Mouse (Mus musculus) intestine, embryonic 16.5 days (tissue): ENCODE results near the gene Adamts3. TPM values are rescaled to one million over a fixed set of nuclear protein-coding genes. Genes with fewer than 3 reads are reported as not detected.

Experiments
- ATAC-seq: fragments of 200-750 bp; cut with Nextera tagmentation; 2 replicates; pipeline ENCODE4 v1.8.0; 2017; ENCODE audit warnings: moderate TSS enrichment, moderate library complexity
- H3K27ac ChIP-seq: fragments of 300-500 bp; sonication (generic); 2 replicates; pipeline ENCODE4 v1.5.1; 2014; ENCODE audit warnings: mild to moderate bottlenecking, low read length
- H3K27me3 ChIP-seq: fragments of 300-500 bp; sonication (generic); replicated peaks from 2 replicates; pipeline ENCODE4 v1.6.1; 2014; ENCODE audit warnings: low read length, control low read depth, mixed read lengths; ENCODE audit not compliant: control insufficient read depth, insufficient read depth
- H3K36me3 ChIP-seq: fragments of 300-500 bp; sonication (generic); 2 replicates; pipeline ENCODE4 v1.6.1; 2014; ENCODE audit warnings: low read length, control low read depth; ENCODE audit not compliant: control insufficient read depth, insufficient read depth
- H3K4me1 ChIP-seq: fragments of 300-500 bp; sonication (generic); 2 replicates; pipeline ENCODE4 v1.6.1; 2014; ENCODE audit warnings: low read length, control low read depth, mixed read lengths; ENCODE audit not compliant: control insufficient read depth, insufficient read depth
- H3K4me2 ChIP-seq: fragments of 300-500 bp; sonication (generic); 2 replicates; pipeline ENCODE4 v1.6.1; 2014; ENCODE audit warnings: low read depth, low read length, control low read depth
- H3K4me3 ChIP-seq: fragments of 300-500 bp; sonication (generic); 2 replicates; pipeline ENCODE4 v1.5.1; 2014; ENCODE audit warnings: mild to moderate bottlenecking, low read length
- H3K9ac ChIP-seq: fragments of 300-500 bp; sonication (generic); 2 replicates; pipeline ENCODE4 v1.6.1; 2014; ENCODE audit warnings: low read depth, low read length
- H3K9me3 ChIP-seq: fragments of 300-500 bp; sonication (generic); 2 replicates; pipeline ENCODE4 v1.6.1; 2016; ENCODE audit warnings: low read length, control low read depth; ENCODE audit not compliant: control insufficient read depth
- WGBS: fragments of 180-500 bp; shearing (Covaris S2); extraction: QIAGEN DNeasy Blood & Tissue Kit; methylation state at CpG from one replicate; pipeline ENCODE4 v1.1.7; 2014; 5-methylcytosine and 5-hydroxymethylcytosine counted together
- polyA plus RNA-seq: library from polyadenylated mRNA; unstranded; fragments of >200 nt; fragmentation: Nextera tagmentation; extraction: Ambion mirVana; gene quantifications from 2 replicates; pipeline ENCODE4 v1.2.1, GENCODE M21; 2015

The Adamts3 gene
- polyA plus RNA-seq, 1 experiment from 2014 or later: 1.5 TPM

DNA sequence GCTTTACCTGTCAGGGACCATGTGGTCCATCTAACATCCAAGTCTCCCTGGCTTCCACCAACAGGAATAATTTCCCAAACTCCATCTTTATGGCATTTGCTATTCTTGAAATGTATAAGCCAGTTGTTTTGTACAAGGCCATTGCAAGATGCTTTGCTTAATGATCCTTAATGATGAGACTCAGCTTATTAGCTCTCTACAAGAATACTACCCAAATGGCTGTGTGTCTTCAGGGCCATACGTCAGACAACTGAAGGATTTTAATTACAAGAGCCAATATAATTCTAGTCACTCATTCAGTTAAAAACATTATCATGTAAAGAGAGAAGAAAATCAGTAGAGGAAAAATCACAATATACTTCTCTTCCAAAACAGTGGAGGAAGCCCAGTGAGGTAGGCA, 195.3 kb downstream of the Adamts3 start:
- ATAC-seq: no peak
- H3K4me3 ChIP-seq: no peak overlapping the region
- no peak overlapping the region for H3K4me2 ChIP-seq
- H3K27me3 ChIP-seq: no peaks in the 10 kb centered on the region
- no peak overlapping the region for H3K27ac ChIP-seq
- H3K4me1 ChIP-seq: no peaks in the 10 kb centered on the region
- H3K9me3 ChIP-seq: no peaks in the 10 kb centered on the region
- H3K36me3 ChIP-seq: no peaks in the 10 kb centered on the region
- H3K9ac ChIP-seq: no peak overlapping the region
- 86% methylated on average over 1 of the region's 1 CpGs for WGBS

DNA sequence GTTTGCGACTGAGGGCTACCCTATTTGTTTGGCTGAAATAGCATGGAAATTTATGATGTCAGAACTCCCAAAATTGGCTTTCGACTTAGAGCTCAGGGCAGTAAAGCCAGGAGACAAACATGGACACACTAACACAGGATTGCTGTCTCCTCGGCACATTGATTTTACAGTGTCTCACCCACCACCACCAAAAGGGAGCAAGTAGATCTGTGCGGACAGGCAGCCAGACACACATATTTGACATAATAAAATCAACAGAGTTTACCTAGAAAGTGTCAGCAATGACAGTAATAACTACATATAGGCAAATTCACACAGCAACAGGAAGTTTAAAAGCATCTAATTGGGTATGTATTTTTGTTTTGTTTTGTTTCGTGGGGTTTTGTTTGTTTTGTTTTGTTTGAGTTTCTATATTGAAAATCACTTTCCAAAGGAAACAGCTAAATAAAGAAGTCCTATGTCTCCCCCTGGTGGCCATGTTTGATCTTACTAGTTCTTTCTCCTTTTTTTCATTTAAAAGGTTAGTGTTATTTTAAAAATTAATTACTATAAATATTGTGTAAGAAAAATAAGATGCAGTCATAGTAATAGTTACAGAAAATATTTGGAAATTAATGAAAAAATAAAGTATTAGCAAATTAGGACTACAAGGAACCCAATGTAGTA, 203.1 kb downstream of the Adamts3 start:
- Histone ChIP-seq H3K4me3 (no peak overlapping the region), H3K36me3 (no peaks in the 10 kb centered on the region), H3K27ac (no peak overlapping the region), H3K9me3 (no peaks in the 10 kb centered on the region), H3K4me1 (no peaks in the 10 kb centered on the region), H3K27me3 (no peaks in the 10 kb centered on the region), H3K4me2 (no peak overlapping the region), H3K9ac (no peak overlapping the region)
- WGBS: 51% methylated on average over 5 of the region's 5 CpGs
- no peak for ATAC-seq

DNA sequence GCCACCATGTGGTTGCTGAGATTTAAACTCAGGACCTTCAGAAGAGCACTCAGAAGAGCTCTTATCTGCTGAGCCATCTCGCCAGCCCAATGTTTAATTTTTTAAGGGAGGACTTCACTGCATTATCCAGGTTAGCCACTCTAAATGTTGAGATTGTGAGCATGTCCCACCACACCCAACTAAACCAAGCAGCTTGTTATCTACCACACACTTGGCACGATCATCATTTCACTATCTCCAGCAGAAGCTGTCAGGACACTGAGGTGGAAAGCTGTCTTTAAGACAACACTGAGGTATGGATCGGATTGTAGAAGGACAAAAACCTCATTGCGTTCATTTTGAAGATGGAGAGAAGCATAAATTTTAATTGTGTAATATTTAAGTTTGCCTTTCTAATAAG, 205.0 kb downstream of the Adamts3 start:
- Histone ChIP-seq H3K9me3 (no peaks in the 10 kb centered on the region), H3K4me1 (0 out of 2 replicates have a peak, but pooled peaks cover under 1% of the 10 kb centered on the region), H3K27ac (no peak overlapping the region), H3K9ac (no peak overlapping the region), H3K4me2 (no peak overlapping the region), H3K36me3 (no peaks in the 10 kb centered on the region), H3K27me3 (no peaks in the 10 kb centered on the region), H3K4me3 (no peak overlapping the region)
- WGBS: 83% methylated on average over 4 of the region's 4 CpGs
- ATAC-seq: no peak

DNA sequence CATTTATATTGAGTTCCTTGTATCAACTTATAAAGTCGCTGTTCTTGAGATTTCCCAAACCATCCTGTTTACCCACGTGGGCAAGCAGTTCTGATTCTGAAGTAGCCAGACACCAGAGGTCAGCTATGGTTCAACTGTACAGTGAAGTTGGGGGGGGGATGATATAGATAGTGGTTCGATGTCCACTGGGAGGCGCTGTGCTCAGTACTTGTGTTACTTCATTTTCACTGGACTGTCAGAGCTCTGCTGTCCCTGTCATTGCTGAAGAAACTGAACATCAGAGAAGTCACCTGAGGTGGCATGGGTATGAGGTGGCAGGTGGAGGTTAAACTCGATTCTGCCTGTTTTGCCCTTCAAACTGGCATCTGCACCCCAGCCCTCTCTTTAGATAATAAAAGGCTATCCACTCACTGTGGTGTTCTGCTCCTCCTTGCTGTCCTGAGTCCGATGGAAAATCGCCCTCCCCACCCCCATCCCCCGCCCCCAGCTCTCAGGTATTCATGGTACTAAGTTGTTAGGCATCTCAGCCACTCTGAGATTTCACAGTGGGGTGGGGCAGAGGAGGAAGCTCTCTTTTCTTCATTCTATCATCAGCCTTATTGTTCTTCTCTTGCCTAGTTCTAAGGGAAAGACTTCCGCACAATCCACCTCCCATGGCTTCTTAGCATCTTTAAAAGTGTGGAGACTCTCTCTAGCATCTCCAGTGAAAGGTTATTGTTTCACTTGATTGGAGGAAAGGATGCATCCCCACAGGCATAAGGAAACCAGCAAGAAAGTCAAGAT, 208.9 kb downstream of the Adamts3 start:
- Histone ChIP-seq H3K9me3 (no peaks in the 10 kb centered on the region), H3K27ac (no peak overlapping the region), H3K9ac (no peak overlapping the region), H3K4me2 (no peak overlapping the region), H3K36me3 (no peaks in the 10 kb centered on the region), H3K4me3 (no peak overlapping the region), H3K4me1 (0 out of 2 replicates have a peak, but pooled peaks cover 2% of the 10 kb centered on the region), H3K27me3 (no peaks in the 10 kb centered on the region)
- WGBS: 81% methylated on average over 9 of the region's 9 CpGs
- ATAC-seq: no peak

DNA sequence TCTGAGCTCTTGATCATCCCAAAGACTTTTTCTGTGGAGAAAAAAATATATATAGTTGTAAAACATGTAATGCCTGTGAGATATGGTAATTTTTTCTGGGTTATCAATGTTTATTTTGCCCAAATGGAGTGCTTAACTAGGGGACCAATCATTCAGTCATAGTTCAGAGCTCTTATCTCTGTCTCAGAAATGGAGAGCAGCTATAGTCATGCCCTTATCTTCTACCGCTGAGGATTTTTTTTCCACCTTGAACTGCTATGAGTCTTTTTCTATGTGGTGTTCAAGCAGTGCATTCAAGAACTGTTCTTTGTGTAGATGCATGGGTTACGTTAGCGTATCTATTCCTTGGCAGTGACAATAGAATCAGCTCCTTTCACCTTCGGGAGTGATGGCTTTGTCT, 210.2 kb downstream of the Adamts3 start:
- WGBS: 59% methylated on average over 4 of the region's 4 CpGs
- Histone ChIP-seq H3K27me3 (no peaks in the 10 kb centered on the region), H3K36me3 (no peaks in the 10 kb centered on the region), H3K4me2 (no peak overlapping the region), H3K4me3 (no peak overlapping the region), H3K4me1 (0 out of 2 replicates have a peak, but pooled peaks cover 2% of the 10 kb centered on the region), H3K27ac (no peak overlapping the region), H3K9me3 (no peaks in the 10 kb centered on the region), H3K9ac (no peak overlapping the region)
- ATAC-seq: 0 out of 2 replicates have a peak, but pooled peaks have one; percentile 26

DNA sequence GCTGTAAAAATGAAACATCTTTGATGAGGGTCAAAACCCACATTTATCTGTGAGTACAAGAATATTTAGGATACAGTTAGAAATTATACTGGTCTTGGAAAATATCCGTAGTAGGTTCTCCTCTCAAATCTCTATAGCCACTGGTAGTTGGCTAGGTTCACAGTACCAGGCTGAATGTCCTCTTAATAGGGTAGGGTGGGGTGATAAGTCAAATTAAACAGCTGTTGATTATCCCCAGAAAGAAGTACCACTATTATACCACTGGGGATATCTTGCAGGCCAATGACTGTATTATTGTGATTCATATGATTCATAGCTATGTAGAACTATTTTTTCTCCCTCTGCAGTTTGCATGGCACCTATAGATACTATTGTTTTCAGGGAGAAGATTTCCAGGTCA, 228.8 kb downstream of the Adamts3 start:
- no peaks in the 10 kb centered on the region for H3K36me3 ChIP-seq

DNA sequence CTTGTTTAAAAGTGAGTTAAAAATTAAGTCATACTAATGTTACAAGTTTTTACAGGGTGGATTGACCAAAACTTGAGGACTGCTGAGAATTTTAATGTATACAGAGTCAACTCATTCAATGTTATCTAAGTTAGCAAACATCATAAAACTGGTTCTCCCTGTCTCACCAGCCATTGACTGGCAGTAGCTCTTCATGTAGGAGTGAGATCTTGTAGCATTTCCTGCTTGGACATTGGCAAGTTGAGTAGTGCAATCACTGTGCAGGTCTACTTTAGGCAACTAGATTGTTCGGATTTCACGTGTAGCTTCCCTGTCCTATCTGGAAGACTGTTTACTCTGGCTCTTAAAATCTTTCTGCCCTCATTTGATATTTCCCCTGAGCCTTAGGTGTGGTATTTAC, 229.3 kb downstream of the Adamts3 start:
- Histone ChIP-seq H3K27ac (no peak overlapping the region), H3K4me2 (no peak overlapping the region), H3K27me3 (no peaks in the 10 kb centered on the region), H3K4me1 (0 out of 2 replicates have a peak, but pooled peaks cover 3% of the 10 kb centered on the region), H3K36me3 (no peaks in the 10 kb centered on the region), H3K4me3 (no peak overlapping the region), H3K9me3 (no peaks in the 10 kb centered on the region), H3K9ac (no peak overlapping the region)
- ATAC-seq: peak; percentile 96
- 47% methylated on average over 2 of the region's 2 CpGs for WGBS

More for the DNA sequence above, 228.8 kb downstream of the Adamts3 start:
- Histone ChIP-seq H3K9ac (no peak overlapping the region), H3K27me3 (no peaks in the 10 kb centered on the region), H3K4me3 (no peak overlapping the region), H3K4me2 (no peak overlapping the region), H3K27ac (no peak overlapping the region), H3K9me3 (no peaks in the 10 kb centered on the region), H3K4me1 (0 out of 2 replicates have a peak, but pooled peaks cover 3% of the 10 kb centered on the region)
- ATAC-seq: peak; percentile 52
- 70% methylated on average over 1 of the region's 1 CpGs for WGBS

DNA sequence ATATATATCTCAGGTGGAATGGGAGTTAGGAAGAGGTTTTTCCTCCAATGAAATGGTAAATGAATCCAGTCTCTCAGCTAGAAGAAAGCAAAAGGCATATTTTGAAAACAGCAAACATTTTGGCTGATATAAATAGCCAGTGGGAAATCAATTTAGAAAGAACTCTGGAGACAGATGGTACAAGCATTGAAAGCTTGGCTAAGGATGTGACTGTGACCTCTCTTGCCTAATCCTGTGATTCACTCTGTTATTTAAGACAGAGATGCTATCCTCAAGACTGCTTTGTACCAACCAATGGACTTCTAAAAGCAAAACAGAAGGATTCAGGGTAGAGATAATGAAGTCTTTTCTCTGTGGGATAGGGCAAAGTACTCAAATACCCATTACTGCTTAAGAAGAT, 236.2 kb downstream of the Adamts3 start:
- Histone ChIP-seq H3K27ac (no peak overlapping the region), H3K27me3 (no peaks in the 10 kb centered on the region), H3K9me3 (no peaks in the 10 kb centered on the region)

DNA sequence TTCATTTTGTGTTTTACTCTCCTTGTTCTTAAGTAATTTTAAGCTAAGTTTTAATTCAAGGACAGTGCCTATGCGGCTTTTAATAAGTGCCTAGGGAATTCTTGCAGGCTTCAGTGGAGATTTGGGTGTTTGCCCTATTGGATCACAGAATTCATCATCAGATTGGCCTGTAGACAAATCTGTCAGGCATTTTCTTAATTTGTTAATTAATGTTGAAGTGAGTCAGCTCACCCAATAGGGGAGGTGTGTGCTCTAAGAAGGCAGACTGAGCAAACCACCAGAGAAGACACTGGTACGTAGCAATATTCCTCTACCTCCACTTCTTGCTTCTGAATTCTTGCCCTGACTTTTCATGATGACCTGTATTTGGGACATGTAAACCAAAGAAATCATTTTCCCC, 247.7 kb downstream of the Adamts3 start:
- no peak overlapping the region for H3K27ac ChIP-seq
- H3K27me3 ChIP-seq: no peaks in the 10 kb centered on the region
- 81% methylated on average over 2 of the region's 2 CpGs for WGBS
- no peak overlapping the region for H3K4me3 ChIP-seq
- no peak overlapping the region for H3K4me2 ChIP-seq
- H3K4me1 ChIP-seq: no peaks in the 10 kb centered on the region
- ATAC-seq: no peak
- no peaks in the 10 kb centered on the region for H3K36me3 ChIP-seq
- H3K9ac ChIP-seq: no peak overlapping the region
- no peaks in the 10 kb centered on the region for H3K9me3 ChIP-seq

More for the DNA sequence above, 236.2 kb downstream of the Adamts3 start:
- Histone ChIP-seq H3K36me3 (no peaks in the 10 kb centered on the region), H3K9ac (no peak overlapping the region), H3K4me2 (no peak overlapping the region), H3K4me1 (no peaks in the 10 kb centered on the region), H3K4me3 (no peak overlapping the region)
- no peak for ATAC-seq
